Mouse (Mus musculus): ENCODE data around the gene Dzank1. TPM values are rescaled to one million over a fixed set of nuclear protein-coding genes. Genes with fewer than 3 reads are reported as not detected.

Gene Dzank1
- polyA plus RNA-seq, 1 experiment from 2014 or later: 3.0 TPM

GRCm38 (mm10) chr2:144435679-144436078 is 91.5 kb downstream of the Dzank1 start:
- no peaks in the 10 kb centered on the region for H3K4me1 ChIP-seq (ENCODE audit: control insufficient read depth, insufficient read depth, low read length)
- no peaks in the 10 kb centered on the region for H3K9me3 ChIP-seq (ENCODE audit: control insufficient read depth, low read length)
- ATAC-seq (ENCODE audit: low FRiP score) (no peak), DNase-seq (ENCODE audit: low spot score, missing footprints) (no peak)
- no peak overlapping the region for H3K4me3 ChIP-seq (ENCODE audit: low read depth, low read length)
- no peak overlapping the region for H3K27ac ChIP-seq (ENCODE audit: low read depth, low read length)
- no peak overlapping the region for H3K9ac ChIP-seq (ENCODE audit: low read length)
- no peaks in the 10 kb centered on the region for H3K36me3 ChIP-seq (ENCODE audit: control insufficient read depth, insufficient read depth, low read length)
- H3K4me2 ChIP-seq: no peak overlapping the region
- H3K27me3 ChIP-seq (ENCODE audit: control insufficient read depth, insufficient read depth, low read length): no peaks in the 10 kb centered on the region
- 85% methylated on average over 10 of the region's 10 CpGs for WGBS

GRCm38 (mm10) chr2:144431286-144431825 is 95.9 kb downstream of the Dzank1 start:
- ATAC-seq (ENCODE audit: low FRiP score): no peak
- WGBS: 79% methylated on average over 5 of the region's 5 CpGs
- H3K4me2 ChIP-seq: no peak overlapping the region

GRCm38 (mm10) chr2:144429171-144429570 is 98.0 kb downstream of the Dzank1 start:
- 77% methylated on average over 7 of the region's 7 CpGs for WGBS
- Histone ChIP-seq H3K4me3 (ENCODE audit: low read depth, low read length) (no peak overlapping the region), H3K9ac (ENCODE audit: low read length) (no peak overlapping the region), H3K27ac (ENCODE audit: low read depth, low read length) (no peak overlapping the region), H3K4me1 (ENCODE audit: control insufficient read depth, insufficient read depth, low read length) (no peaks in the 10 kb centered on the region), H3K36me3 (ENCODE audit: control insufficient read depth, insufficient read depth, low read length) (no peaks in the 10 kb centered on the region), H3K27me3 (ENCODE audit: control insufficient read depth, insufficient read depth, low read length) (no peaks in the 10 kb centered on the region), H3K4me2 (no peak overlapping the region), H3K9me3 (ENCODE audit: control insufficient read depth, low read length) (no peaks in the 10 kb centered on the region)
- DNase-seq (ENCODE audit: low spot score, missing footprints): no peak
- ATAC-seq (ENCODE audit: low FRiP score): no peak

More at GRCm38 (mm10) chr2:144431286-144431825, 95.9 kb downstream of the Dzank1 start:
- no peaks in the 10 kb centered on the region for H3K27me3 ChIP-seq (ENCODE audit: control insufficient read depth, insufficient read depth, low read length)
- H3K9me3 ChIP-seq (ENCODE audit: control insufficient read depth, low read length): no peaks in the 10 kb centered on the region
- DNase-seq (ENCODE audit: low spot score, missing footprints): no peak
- H3K27ac ChIP-seq (ENCODE audit: low read depth, low read length): no peak overlapping the region
- H3K4me1 ChIP-seq (ENCODE audit: control insufficient read depth, insufficient read depth, low read length): no peaks in the 10 kb centered on the region
- no peaks in the 10 kb centered on the region for H3K36me3 ChIP-seq (ENCODE audit: control insufficient read depth, insufficient read depth, low read length)
- no peak overlapping the region for H3K9ac ChIP-seq (ENCODE audit: low read length)
- no peak overlapping the region for H3K4me3 ChIP-seq (ENCODE audit: low read depth, low read length)

- 88% methylated on average over 8 of the region's 8 CpGs for WGBS
Observed at GRCm38 (mm10) chr2:144428659-144429058, 98.6 kb downstream of the Dzank1 start.

GRCm38 (mm10) chr2:144427852-144428251 is 99.4 kb downstream of the Dzank1 start:
- no peaks in the 10 kb centered on the region for H3K4me1 ChIP-seq (ENCODE audit: control insufficient read depth, insufficient read depth, low read length)
- 89% methylated on average over 5 of the region's 5 CpGs for WGBS
- no peak overlapping the region for H3K4me2 ChIP-seq
- DNase-seq (ENCODE audit: low spot score, missing footprints): no peak
- no peak overlapping the region for H3K9ac ChIP-seq (ENCODE audit: low read length)
- no peaks in the 10 kb centered on the region for H3K27me3 ChIP-seq (ENCODE audit: control insufficient read depth, insufficient read depth, low read length)
- no peak overlapping the region for H3K4me3 ChIP-seq (ENCODE audit: low read depth, low read length)
- no peaks in the 10 kb centered on the region for H3K9me3 ChIP-seq (ENCODE audit: control insufficient read depth, low read length)
- ATAC-seq (ENCODE audit: low FRiP score): no peak
- no peaks in the 10 kb centered on the region for H3K36me3 ChIP-seq (ENCODE audit: control insufficient read depth, insufficient read depth, low read length)
- H3K27ac ChIP-seq (ENCODE audit: low read depth, low read length): no peak overlapping the region

More at GRCm38 (mm10) chr2:144428659-144429058, 98.6 kb downstream of the Dzank1 start:
- H3K4me1 ChIP-seq (ENCODE audit: control insufficient read depth, insufficient read depth, low read length): no peaks in the 10 kb centered on the region
- no peak overlapping the region for H3K4me2 ChIP-seq
- no peaks in the 10 kb centered on the region for H3K36me3 ChIP-seq (ENCODE audit: control insufficient read depth, insufficient read depth, low read length)
- DNase-seq (ENCODE audit: low spot score, missing footprints) (no peak), ATAC-seq (ENCODE audit: low FRiP score) (no peak)
- H3K27ac ChIP-seq (ENCODE audit: low read depth, low read length): no peak overlapping the region
- H3K27me3 ChIP-seq (ENCODE audit: control insufficient read depth, insufficient read depth, low read length): no peaks in the 10 kb centered on the region
- H3K4me3 ChIP-seq (ENCODE audit: low read depth, low read length): no peak overlapping the region
- H3K9ac ChIP-seq (ENCODE audit: low read length): no peak overlapping the region
- no peaks in the 10 kb centered on the region for H3K9me3 ChIP-seq (ENCODE audit: control insufficient read depth, low read length)

GRCm38 (mm10) chr2:144425761-144426160 is 101.5 kb downstream of the Dzank1 start:
- Histone ChIP-seq H3K9ac (ENCODE audit: low read length) (no peak overlapping the region), H3K4me1 (ENCODE audit: control insufficient read depth, insufficient read depth, low read length) (no peaks in the 10 kb centered on the region), H3K9me3 (ENCODE audit: control insufficient read depth, low read length) (no peaks in the 10 kb centered on the region), H3K4me2 (no peak overlapping the region), H3K4me3 (ENCODE audit: low read depth, low read length) (no peak overlapping the region), H3K27ac (ENCODE audit: low read depth, low read length) (no peak overlapping the region), H3K27me3 (ENCODE audit: control insufficient read depth, insufficient read depth, low read length) (no peaks in the 10 kb centered on the region), H3K36me3 (ENCODE audit: control insufficient read depth, insufficient read depth, low read length) (no peaks in the 10 kb centered on the region)
- DNase-seq (ENCODE audit: low spot score, missing footprints) (no peak), ATAC-seq (ENCODE audit: low FRiP score) (no peak)
- WGBS: 80% methylated on average over 1 of the region's 1 CpGs

GRCm38 (mm10) chr2:144422094-144422675 is 105.0 kb downstream of the Dzank1 start:
- Histone ChIP-seq H3K9ac (ENCODE audit: low read length) (no peak overlapping the region), H3K4me2 (no peak overlapping the region), H3K27me3 (ENCODE audit: control insufficient read depth, insufficient read depth, low read length) (no peaks in the 10 kb centered on the region), H3K36me3 (ENCODE audit: control insufficient read depth, insufficient read depth, low read length) (no peaks in the 10 kb centered on the region), H3K27ac (ENCODE audit: low read depth, low read length) (no peak overlapping the region), H3K4me1 (ENCODE audit: control insufficient read depth, insufficient read depth, low read length) (no peaks in the 10 kb centered on the region), H3K9me3 (ENCODE audit: control insufficient read depth, low read length) (no peaks in the 10 kb centered on the region), H3K4me3 (ENCODE audit: low read depth, low read length) (no peak overlapping the region)
- ATAC-seq (ENCODE audit: low FRiP score) (no peak), DNase-seq (ENCODE audit: low spot score, missing footprints) (no peak)
- WGBS: 91% methylated on average over 10 of the region's 10 CpGs

Other genes starting within 250 kb of the Dzank1 start
- gene Ovol2, start 195.3 kb downstream of the Dzank1 start, polyA plus RNA-seq (2014; fragmentation: Nextera tagmentation; extraction: Ambion mirVana): 0.29 TPM in 1 of 2 replicates, not detected in the other
- gene Kat14, start 158.4 kb downstream of the Dzank1 start, polyA plus RNA-seq (2014; fragmentation: Nextera tagmentation; extraction: Ambion mirVana): 31.1 and 36.8 TPM in 2 replicates
- 1.4 TPM in 1 of 2 replicates, not detected in the other for gene Pet117, start 158.4 kb downstream of the Dzank1 start, polyA plus RNA-seq (2014; fragmentation: Nextera tagmentation; extraction: Ambion mirVana)
- 30.3 and 33.2 TPM in 2 replicates for gene Polr3f, start 304 bp upstream of the Dzank1 start, polyA plus RNA-seq (2014; fragmentation: Nextera tagmentation; extraction: Ambion mirVana)
- gene Rbbp9, start 23.5 kb upstream of the Dzank1 start, polyA plus RNA-seq (2014; fragmentation: Nextera tagmentation; extraction: Ambion mirVana): 75.9 and 78.0 TPM in 2 replicates
- 123 and 124 TPM in 2 replicates for gene Sec23b, start 28.8 kb upstream of the Dzank1 start, polyA plus RNA-seq (2014; fragmentation: Nextera tagmentation; extraction: Ambion mirVana)
- gene Smim26, start 66.6 kb upstream of the Dzank1 start, polyA plus RNA-seq (2014; fragmentation: Nextera tagmentation; extraction: Ambion mirVana): 42.7 and 44.5 TPM in 2 replicates
- gene Dtd1, start 72.5 kb upstream of the Dzank1 start, polyA plus RNA-seq (2014; fragmentation: Nextera tagmentation; extraction: Ambion mirVana): 36.4 and 40.1 TPM in 2 replicates